Mouse (Mus musculus) kidney, adult 2 months (tissue): ENCODE data around the gene Specc1. TPM values are rescaled to one million over a fixed set of nuclear protein-coding genes. Genes with fewer than 3 reads are reported as not detected.

Source experiments
- DNase-seq: peaks from one replicate; pipeline ENCODE4 v3.0.0; 2021
- H3K27ac ChIP-seq: fragments of 200-500 bp; 2 replicates; pipeline ENCODE4 v1.5.1; 2012; ENCODE audit warnings: low read depth, low read length, control low read depth, inconsistent platforms; ENCODE audit not compliant: insufficient read depth
- H3K27me3 ChIP-seq: fragments of 200-500 bp; replicated peaks from 2 replicates; pipeline ENCODE4 v1.6.1; 2012; ENCODE audit warnings: mild to moderate bottlenecking, moderate library complexity, low read length, inconsistent platforms; ENCODE audit not compliant: control insufficient read depth, insufficient read depth
- H3K36me3 ChIP-seq: fragments of 200-500 bp; 2 replicates; pipeline ENCODE4 v1.6.1; 2012; ENCODE audit warnings: mild to moderate bottlenecking, moderate library complexity, low read length, inconsistent platforms; ENCODE audit not compliant: control insufficient read depth, insufficient read depth
- H3K4me1 ChIP-seq: fragments of 200-500 bp; 2 replicates; pipeline ENCODE4 v1.6.1; 2011; ENCODE audit warnings: low read length; ENCODE audit not compliant: control insufficient read depth, insufficient read depth
- H3K4me3 ChIP-seq: fragments of 200-500 bp; 2 replicates; pipeline ENCODE4 v1.5.1; 2011; ENCODE audit warnings: mild to moderate bottlenecking, low read depth, low read length, control low read depth; ENCODE audit not compliant: insufficient read depth
- CTCF ChIP-seq: fragments of 200-500 bp; conservative IDR thresholded peaks from 2 replicates; pipeline ENCODE4 v1.5.1; 2011; ENCODE audit warnings: low read depth, mild to moderate bottlenecking, control low read depth, low read length, moderate library complexity, mixed read lengths; ENCODE audit not compliant: insufficient read depth, insufficient read length
- POLR2A ChIP-seq: fragments of 200-500 bp; IDR thresholded peaks from one replicate; pipeline ENCODE4 v1.6.1; 2011; ENCODE audit warnings: low read depth, low read length, control low read depth
- WGBS: fragments of 180-500 bp; shearing (Covaris S2); methylation state at CpG from one replicate; pipeline ENCODE4 v1.1.7; 2018; 5-methylcytosine and 5-hydroxymethylcytosine counted together
- polyA plus RNA-seq: library from polyadenylated mRNA; depleted of rRNA; stranded (reverse); fragments of >200 nt; gene quantifications from 2 replicates; pipeline ENCODE4 v1.2.3, GENCODE M21; 2012

Gene Specc1
- polyA plus RNA-seq, 1 experiment = 9.2 TPM

DNA sequence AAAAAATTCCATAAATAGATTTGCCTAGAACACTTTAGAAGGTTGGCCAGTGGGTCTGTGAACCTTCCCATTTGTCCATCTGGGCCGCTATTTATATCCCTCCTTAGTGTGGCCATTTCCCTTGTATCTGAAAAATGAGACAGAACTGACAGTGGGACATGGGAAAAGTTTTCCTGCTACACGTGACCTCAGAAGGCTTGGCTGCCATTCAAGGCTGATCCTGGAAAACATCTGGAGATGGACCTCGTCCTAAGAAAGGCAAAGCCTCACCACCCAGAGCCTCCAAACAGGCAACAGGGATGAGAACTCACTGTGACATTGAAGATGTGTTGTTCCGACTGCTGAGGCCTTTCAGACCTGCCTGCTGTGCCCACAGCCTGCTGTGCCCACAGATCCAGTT lies 268.2 kb downstream of the Specc1 start:
- Histone ChIP-seq H3K36me3 (no peaks in the 10 kb centered on the region), H3K4me1 (no peaks in the 10 kb centered on the region), H3K27ac (no peak overlapping the region), H3K27me3 (no peaks in the 10 kb centered on the region), H3K4me3 (no peak overlapping the region)
- DNase-seq = peak; percentile 34
- no peak for TF ChIP-seq CTCF
- TF ChIP-seq POLR2A = no peak
- WGBS = 58% methylated on average over 4 of the region's 4 CpGs

DNA sequence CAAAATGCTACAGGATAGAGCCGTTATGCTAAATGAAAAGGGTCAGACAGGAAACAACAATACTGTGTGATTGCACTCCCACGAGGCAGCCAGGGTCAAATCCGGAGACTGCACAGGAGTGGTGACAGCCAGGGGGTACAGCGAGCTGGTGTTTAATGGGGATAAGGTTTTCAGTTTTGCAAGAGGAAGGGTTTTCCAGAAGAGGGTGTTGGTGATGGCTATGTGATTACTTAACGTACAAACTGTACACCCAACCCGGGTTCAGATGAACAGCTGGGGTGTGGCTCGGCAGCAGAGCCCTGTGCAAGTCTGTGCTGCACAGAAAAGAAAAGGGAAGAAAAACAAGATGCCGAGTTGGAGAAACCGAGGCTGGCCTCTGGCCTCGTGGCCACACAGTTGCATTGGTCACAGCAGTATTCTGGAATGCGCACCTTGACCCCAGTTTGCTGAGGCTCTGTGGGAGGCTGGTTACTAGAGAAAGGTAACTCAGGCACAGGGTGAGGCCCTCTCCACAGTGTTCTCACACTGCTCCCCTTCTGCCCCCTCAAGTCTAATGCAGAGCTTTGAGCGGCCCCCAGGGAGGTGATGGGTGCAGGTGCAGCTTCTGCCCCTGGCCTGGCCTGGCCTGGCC lies 284.2 kb downstream of the Specc1 start:
- H3K4me3 ChIP-seq = no peak overlapping the region
- H3K27me3 ChIP-seq = no peaks in the 10 kb centered on the region
- peak; percentile 77 for DNase-seq
- TF ChIP-seq POLR2A (no peak), CTCF (no peak)
- no peak overlapping the region for H3K27ac ChIP-seq
- H3K36me3 ChIP-seq = no peaks in the 10 kb centered on the region
- peaks cover 7% of the 10 kb centered on the region; the same call in 1 of the 2 replicates for H3K4me1 ChIP-seq
- WGBS = 55% methylated on average over 12 of the region's 12 CpGs

DNA sequence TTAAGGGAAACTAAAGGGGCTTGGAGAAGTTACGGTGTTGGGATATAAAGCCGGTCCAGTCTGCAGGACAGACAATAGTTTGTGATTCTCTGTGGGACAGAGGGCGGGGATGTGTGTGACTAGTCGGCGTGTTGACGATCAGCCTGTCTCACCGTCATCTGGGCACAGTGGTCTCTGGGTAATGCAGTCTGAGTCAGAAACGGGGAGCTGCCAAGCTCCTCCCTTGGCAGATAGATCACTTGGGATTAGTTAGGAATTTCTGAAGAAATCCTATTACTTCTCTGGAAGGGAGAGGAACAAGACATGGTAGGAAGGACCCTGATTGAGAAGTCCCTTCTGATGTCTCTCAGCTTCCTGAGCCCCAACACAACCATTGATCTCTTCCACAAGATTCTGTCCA lies 287.3 kb downstream of the Specc1 start:
- no peak for DNase-seq
- no peaks in the 10 kb centered on the region for H3K36me3 ChIP-seq
- no peaks in the 10 kb centered on the region for H3K27me3 ChIP-seq
- WGBS = 91% methylated on average over 8 of the region's 8 CpGs
- TF ChIP-seq POLR2A (no peak), CTCF (no peak)
- peaks cover 7% of the 10 kb centered on the region; the same call in 1 of the 2 replicates for H3K4me1 ChIP-seq
- H3K4me3 ChIP-seq = no peak overlapping the region
- no peak overlapping the region for H3K27ac ChIP-seq

DNA sequence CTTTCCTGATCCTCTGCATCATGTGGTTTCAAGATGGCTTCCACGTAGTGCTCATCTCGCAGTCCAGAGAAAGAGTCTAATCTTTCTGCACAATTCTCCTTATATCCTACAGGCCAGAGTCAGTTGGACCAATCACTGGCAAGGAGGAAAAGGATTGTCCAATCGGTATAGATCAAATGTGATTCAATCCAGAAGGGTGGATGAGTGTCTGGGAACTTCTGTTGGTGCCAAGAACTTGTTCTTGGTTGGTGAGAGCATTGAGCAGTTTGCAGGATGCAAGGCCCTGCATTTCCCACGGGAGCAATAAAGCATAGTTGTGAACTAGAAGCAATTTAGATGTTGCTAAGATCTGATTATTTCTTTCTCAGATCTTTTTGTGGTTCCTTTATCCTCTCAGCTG lies 287.9 kb downstream of the Specc1 start:
- no peak overlapping the region for H3K4me3 ChIP-seq
- no peaks in the 10 kb centered on the region for H3K36me3 ChIP-seq
- 84% methylated on average over 4 of the region's 4 CpGs for WGBS
- H3K27ac ChIP-seq = no peak overlapping the region
- no peak for DNase-seq
- TF ChIP-seq CTCF = no peak
- TF ChIP-seq POLR2A = no peak
- no peaks in the 10 kb centered on the region for H3K27me3 ChIP-seq
- H3K4me1 ChIP-seq = peaks cover 7% of the 10 kb centered on the region; the same call in 1 of the 2 replicates

DNA sequence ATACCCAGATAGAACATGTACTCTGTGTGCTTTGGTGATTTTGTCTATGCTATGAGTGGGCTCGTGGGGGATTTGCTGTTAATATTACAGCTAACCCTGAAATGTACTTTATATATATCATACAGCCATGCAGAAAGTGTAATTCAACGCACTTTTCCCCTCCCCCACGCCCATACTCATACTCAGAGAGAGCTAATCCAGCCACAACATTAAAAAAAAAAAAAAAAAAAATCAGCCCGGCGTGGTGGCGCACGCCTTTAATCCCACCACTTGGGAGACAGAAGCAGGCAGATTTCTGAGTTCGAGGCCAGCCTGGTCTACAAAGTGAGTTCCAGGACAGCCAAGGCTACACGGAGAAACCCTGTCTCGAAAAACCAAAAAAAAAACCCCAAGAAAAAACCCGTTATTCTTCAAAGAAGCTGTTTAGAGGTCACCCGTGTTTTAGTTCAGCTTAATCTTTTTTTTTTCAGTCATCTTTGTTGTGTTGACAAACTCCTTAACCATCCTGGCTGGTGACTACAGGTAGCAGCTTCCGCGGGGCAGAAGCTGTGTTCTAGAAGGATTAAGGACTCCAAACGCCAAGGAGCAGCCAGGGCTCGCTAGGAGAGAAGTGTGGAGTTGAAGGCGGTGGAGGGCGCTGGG lies 291.3 kb downstream of the Specc1 start:
- no peak for DNase-seq
- TF ChIP-seq POLR2A (no peak), CTCF (no peak)
- Histone ChIP-seq H3K4me1 (no peaks in the 10 kb centered on the region; the same call in 1 of the 2 replicates), H3K27me3 (no peaks in the 10 kb centered on the region), H3K27ac (no peak overlapping the region), H3K4me3 (peak overlapping the region; percentile 70), H3K36me3 (no peaks in the 10 kb centered on the region)
- WGBS = 40% methylated on average over 18 of the region's 18 CpGs

DNA sequence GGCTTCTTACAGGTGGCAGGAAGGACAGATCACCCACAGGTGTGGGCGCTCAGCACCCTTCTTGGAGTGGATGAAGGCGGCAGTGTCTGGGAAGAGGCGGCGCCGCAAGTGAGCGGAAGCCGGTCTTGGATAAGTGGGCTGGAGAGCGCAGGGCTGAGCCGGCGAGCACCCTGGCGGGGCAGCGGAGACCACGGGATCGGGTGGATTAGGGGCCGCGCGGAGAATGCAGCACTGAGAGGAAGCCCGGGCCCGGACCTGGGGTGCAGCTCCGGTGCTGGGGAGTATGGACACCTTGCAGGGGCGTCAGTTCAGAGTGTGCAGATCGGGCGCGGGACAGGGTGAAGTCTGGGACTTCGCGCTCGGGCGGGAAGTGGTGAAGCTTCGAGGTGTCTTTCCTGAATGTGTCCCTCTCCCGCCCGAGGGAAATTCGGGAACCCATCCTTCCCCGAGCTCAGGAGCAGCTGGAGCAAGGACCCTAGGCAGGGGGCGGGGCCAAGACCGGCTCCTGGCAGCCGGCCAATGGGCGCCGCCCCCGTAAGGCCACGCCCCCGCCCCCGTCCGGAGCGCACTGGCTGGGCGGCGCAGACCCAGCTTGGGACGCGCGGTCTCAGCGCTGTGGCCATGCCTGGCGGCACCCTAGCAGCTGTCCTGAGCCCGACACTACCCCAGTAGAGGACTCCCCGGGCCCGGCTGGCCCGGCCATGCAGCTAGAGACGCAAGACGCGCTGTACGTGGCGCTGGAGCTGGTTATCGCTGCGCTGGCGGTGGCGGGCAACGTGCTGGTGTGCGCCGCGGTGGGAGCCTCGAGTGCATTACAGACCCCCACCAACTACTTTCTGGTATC lies 292.1 kb downstream of the Specc1 start, which contains the start of gene Adora2b:
Adora2b (plus strand) TSS at position 584 of the 844 bp plus-strand sequence.
- under 1% methylated on average over 69 of the region's 69 CpGs for WGBS
- H3K4me3 ChIP-seq = peak within 1 kb of the TSS; percentile 70
- H3K27ac ChIP-seq = no peak within 1 kb of the TSS
- TF ChIP-seq CTCF = no peak
- no peak for TF ChIP-seq POLR2A
- H3K4me1 ChIP-seq = no peaks in the 10 kb centered on the region; the same call in 1 of the 2 replicates
- no peaks in the 10 kb centered on the region for H3K36me3 ChIP-seq
- DNase-seq = peak; percentile 78
- no peaks in the 10 kb centered on the region for H3K27me3 ChIP-seq
